Mouse (Mus musculus) midbrain, embryonic 12.5 days (tissue): ENCODE measurements around the gene Gm16253. TPM values are rescaled to one million over a fixed set of nuclear protein-coding genes. Genes with fewer than 3 reads are reported as not detected.

Experiments
- ATAC-seq: fragments of 200-750 bp; cut with Nextera tagmentation; 2 replicates; pipeline ENCODE4 v1.8.0; 2017; ENCODE audit warnings: low read depth, moderate TSS enrichment, moderate library complexity; ENCODE audit not compliant: low FRiP score
- H3K27ac ChIP-seq: fragments of 300-500 bp; sonication (generic); replicated peaks from 2 replicates; pipeline ENCODE4 v1.5.1; 2016; ENCODE audit warnings: mild to moderate bottlenecking
- H3K27me3 ChIP-seq: fragments of 300-500 bp; sonication (generic); 2 replicates; pipeline ENCODE4 v1.6.1; 2016; ENCODE audit warnings: mild to moderate bottlenecking
- H3K36me3 ChIP-seq: fragments of 300-500 bp; sonication (generic); 2 replicates; pipeline ENCODE4 v1.6.1; 2016
- H3K4me1 ChIP-seq: fragments of 300-500 bp; sonication (generic); 2 replicates; pipeline ENCODE4 v1.6.1; 2016
- H3K4me2 ChIP-seq: fragments of 300-500 bp; sonication (generic); replicated peaks from 2 replicates; pipeline ENCODE4 v1.6.1; 2016; ENCODE audit warnings: mild to moderate bottlenecking, moderate library complexity
- H3K4me3 ChIP-seq: fragments of 300-500 bp; sonication (generic); 2 replicates; pipeline ENCODE4 v1.5.1; 2016; ENCODE audit warnings: mild to moderate bottlenecking
- H3K9ac ChIP-seq: fragments of 300-500 bp; sonication (generic); replicated peaks from 2 replicates; pipeline ENCODE4 v1.6.1; 2016; ENCODE audit warnings: mild to moderate bottlenecking, moderate library complexity
- H3K9me3 ChIP-seq: fragments of 300-500 bp; sonication (generic); 2 replicates; pipeline ENCODE4 v1.6.1; 2016; ENCODE audit warnings: mild to moderate bottlenecking
- WGBS: fragments of 180-500 bp; shearing (Covaris S2); methylation state at CpG from one replicate; pipeline ENCODE4 v1.1.7; 2016; 5-methylcytosine and 5-hydroxymethylcytosine counted together
- polyA plus RNA-seq: library from polyadenylated mRNA; unstranded; fragments of >200 nt; fragmentation: Nextera tagmentation; extraction: Ambion mirVana; gene quantifications from 2 replicates; pipeline ENCODE4 v1.2.1, GENCODE M21; 2016

Gm16253 gene
- polyA plus RNA-seq, 1 experiment from 2014 or later: 2.0 TPM

DNA sequence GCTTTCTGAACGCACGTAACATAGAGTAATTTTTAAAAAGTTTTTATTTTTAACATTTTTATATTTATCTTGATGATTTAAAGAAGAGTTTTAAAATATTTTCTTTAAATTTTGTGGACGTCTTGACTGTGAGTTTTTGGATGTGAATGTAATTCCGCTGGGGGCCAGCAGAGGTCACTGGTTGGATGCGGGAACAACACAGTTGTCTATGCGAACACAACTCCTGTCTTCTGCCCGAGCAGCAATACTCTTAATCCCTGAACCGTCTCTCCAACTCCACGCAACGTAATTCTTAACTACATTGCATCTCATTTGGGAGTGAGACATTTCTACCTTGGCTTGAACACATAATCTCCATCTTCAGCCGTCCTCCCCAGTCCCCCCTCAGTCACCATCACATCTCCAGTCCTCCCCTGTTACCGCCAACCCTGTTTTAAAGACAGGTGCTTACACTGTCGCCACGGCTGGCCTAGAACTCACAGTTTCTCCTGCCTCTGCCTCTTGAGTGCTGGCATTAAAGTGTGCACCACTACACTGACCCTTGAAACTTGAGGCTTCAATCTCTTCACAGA is 29.3 kb upstream of the Gm16253 start:
- H3K27ac ChIP-seq: no peak overlapping the region
- peak overlapping the region; percentile 35; the same call in 1 of the 2 replicates for H3K4me2 ChIP-seq
- H3K4me1 ChIP-seq: peaks cover 8% of the 10 kb centered on the region
- H3K4me3 ChIP-seq: no peak overlapping the region
- no peaks in the 10 kb centered on the region for H3K9me3 ChIP-seq
- no peak for ATAC-seq
- peaks cover 17% of the 10 kb centered on the region for H3K27me3 ChIP-seq
- H3K9ac ChIP-seq: no peak overlapping the region
- WGBS: 8% methylated on average over 14 of the region's 14 CpGs
- no peaks in the 10 kb centered on the region for H3K36me3 ChIP-seq

DNA sequence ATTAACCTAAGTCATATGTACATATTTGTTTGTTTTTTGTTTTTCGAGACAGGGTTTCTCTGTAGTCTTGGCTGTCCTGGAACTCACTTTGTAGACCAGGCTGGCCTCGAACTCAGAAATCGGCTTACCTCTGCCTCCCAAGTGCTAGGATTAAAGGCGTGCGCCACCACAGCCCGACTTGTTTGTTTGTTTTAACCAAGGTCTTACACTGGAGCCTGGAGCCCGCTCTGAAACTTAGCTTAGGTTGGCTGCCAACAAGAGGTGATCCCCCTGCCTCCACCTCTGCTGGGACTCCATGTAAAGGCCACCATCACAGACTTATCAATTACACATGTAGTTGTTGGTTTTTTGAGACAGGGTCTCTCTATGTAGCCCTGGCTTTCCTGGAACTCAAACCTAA is 28.0 kb upstream of the Gm16253 start:
- no peak for ATAC-seq
- Histone ChIP-seq H3K27ac (no peak overlapping the region), H3K36me3 (no peaks in the 10 kb centered on the region), H3K4me1 (peaks cover 8% of the 10 kb centered on the region), H3K9ac (no peak overlapping the region), H3K27me3 (peaks cover 11% of the 10 kb centered on the region; the same call in 1 of the 2 replicates), H3K9me3 (no peaks in the 10 kb centered on the region), H3K4me3 (no peak overlapping the region), H3K4me2 (no peak overlapping the region)
- 81% methylated on average over 7 of the region's 7 CpGs for WGBS

DNA sequence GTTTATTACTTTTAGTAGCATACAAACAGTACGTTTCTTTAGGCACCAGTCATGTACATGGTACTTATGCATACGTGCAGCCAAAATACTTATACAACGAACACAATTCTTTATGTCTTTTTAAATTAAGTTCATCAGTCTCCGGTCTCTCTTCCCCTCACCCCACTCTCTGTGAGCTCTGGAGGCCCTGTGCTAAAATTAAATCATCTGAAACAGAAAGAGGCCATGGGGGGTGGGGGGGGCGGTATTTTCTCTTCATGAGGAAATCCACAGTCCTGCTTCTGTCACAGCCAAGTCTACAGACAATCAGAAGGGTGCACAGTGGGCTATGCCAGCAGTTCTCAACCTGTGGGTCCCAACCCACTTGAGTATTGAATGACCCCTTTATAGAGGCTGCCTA is 27.4 kb upstream of the Gm16253 start:
- WGBS: 83% methylated on average over 5 of the region's 5 CpGs
- Histone ChIP-seq H3K27me3 (peaks cover 11% of the 10 kb centered on the region; the same call in 1 of the 2 replicates), H3K36me3 (no peaks in the 10 kb centered on the region), H3K4me3 (no peak overlapping the region), H3K9ac (no peak overlapping the region), H3K4me1 (peaks cover 8% of the 10 kb centered on the region), H3K9me3 (no peaks in the 10 kb centered on the region), H3K27ac (no peak overlapping the region), H3K4me2 (no peak overlapping the region)
- ATAC-seq: no peak

DNA sequence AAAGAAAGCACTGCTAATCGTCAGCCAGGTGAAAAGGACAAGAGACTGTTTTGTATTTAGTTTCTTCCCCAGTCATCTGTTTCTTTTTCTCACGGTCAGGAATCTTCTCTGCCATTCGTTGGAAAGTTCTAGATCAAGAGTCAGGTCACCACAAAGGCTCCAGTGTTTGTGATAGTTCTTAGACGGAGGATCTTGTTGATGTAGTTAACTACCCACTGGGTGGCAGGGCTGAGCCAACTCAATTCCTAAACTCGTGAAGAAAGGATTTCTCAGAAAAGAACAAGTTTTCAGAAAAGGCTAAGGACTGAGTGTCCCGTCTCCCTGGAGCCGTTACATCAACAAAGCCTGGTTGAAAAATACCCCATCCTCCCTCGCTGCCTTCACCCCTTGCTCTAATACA is 25.6 kb upstream of the Gm16253 start:
- Histone ChIP-seq H3K4me2 (no peak overlapping the region), H3K27ac (no peak overlapping the region), H3K4me3 (no peak overlapping the region), H3K4me1 (peaks cover 18% of the 10 kb centered on the region), H3K9me3 (no peaks in the 10 kb centered on the region), H3K9ac (no peak overlapping the region), H3K36me3 (no peaks in the 10 kb centered on the region), H3K27me3 (peaks cover 8% of the 10 kb centered on the region; the same call in 1 of the 2 replicates)
- ATAC-seq: no peak
- 22% methylated on average over 8 of the region's 8 CpGs for WGBS

DNA sequence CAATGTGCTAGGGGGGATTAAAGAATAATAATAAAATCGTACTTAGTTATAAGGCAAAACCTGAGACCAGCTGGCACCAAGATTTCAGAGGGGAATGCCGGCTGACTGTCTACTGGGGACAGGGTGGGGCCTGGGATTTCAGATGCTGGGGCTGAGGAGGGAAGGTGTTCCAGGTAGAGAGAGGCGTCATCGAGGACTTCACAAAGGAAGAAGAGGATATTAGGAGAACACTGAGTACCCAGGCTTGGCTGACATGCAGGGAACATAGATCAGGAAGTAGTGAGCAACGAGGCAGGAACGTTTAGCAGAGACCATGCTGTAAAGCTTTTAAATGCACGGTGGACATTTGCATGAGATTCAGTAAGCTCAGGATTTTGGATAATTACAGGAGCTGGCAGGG is 24.9 kb upstream of the Gm16253 start:
- Histone ChIP-seq H3K9me3 (no peaks in the 10 kb centered on the region), H3K4me2 (no peak overlapping the region), H3K36me3 (no peaks in the 10 kb centered on the region), H3K27me3 (peaks cover 5% of the 10 kb centered on the region; the same call in 1 of the 2 replicates), H3K27ac (no peak overlapping the region), H3K4me1 (peaks cover 24% of the 10 kb centered on the region), H3K9ac (no peak overlapping the region), H3K4me3 (no peak overlapping the region)
- no peak for ATAC-seq
- 81% methylated on average over 7 of the region's 7 CpGs for WGBS

DNA sequence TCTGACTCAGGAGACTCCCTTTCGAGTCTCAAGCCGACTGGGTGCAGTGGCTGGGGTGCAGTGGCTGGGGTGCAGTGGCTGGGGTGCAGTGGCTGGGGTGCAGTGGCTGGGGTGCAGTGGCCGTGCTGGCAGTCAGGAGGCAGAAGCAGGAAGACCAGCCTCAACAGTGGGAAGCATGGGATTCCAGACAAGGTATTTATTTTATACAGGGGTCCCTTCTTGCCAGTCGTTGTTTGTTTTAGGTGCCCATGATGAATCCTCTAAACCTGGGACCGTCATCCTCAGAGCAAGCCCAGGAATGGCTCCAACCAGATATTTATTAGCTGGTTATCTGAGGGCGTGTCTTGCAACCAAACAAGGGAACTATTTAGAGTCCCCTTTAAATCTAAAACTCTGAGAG is 23.2 kb upstream of the Gm16253 start:
- 84% methylated on average over 6 of the region's 6 CpGs for WGBS
- peaks cover 5% of the 10 kb centered on the region; the same call in 1 of the 2 replicates for H3K27me3 ChIP-seq
- ATAC-seq: no peak
- peaks cover 27% of the 10 kb centered on the region for H3K4me1 ChIP-seq
- H3K36me3 ChIP-seq: no peaks in the 10 kb centered on the region
- no peak overlapping the region for H3K27ac ChIP-seq
- no peak overlapping the region for H3K4me2 ChIP-seq
- H3K4me3 ChIP-seq: no peak overlapping the region
- H3K9ac ChIP-seq: no peak overlapping the region
- H3K9me3 ChIP-seq: no peaks in the 10 kb centered on the region

DNA sequence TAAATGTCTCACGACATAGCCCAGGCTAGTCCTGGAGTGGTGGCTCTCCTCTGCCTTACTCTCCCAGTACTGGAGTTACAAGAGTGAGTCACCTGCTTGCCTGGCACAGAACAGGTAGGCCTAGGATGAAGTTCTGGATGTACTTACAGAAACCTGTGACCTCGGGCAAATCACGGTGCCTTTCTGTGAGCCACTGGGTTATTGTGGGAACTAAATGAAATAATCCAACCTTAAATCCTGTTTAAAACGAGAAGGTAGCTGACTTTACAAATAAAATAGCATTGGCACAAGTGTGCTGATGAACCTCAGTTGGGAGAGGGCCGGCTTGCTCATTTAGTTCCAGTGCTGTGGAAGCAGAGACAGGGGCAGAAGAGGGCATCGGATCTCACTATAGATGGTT is 22.5 kb upstream of the Gm16253 start:
- peaks cover 34% of the 10 kb centered on the region for H3K4me1 ChIP-seq
- H3K27ac ChIP-seq: no peak overlapping the region
- 0 out of 2 replicates have a peak, but pooled peaks cover under 1% of the 10 kb centered on the region for H3K36me3 ChIP-seq
- peaks cover 5% of the 10 kb centered on the region; the same call in 1 of the 2 replicates for H3K27me3 ChIP-seq
- no peak overlapping the region for H3K4me3 ChIP-seq
- WGBS: 83% methylated on average over 6 of the region's 6 CpGs
- no peak overlapping the region for H3K9ac ChIP-seq
- no peaks in the 10 kb centered on the region for H3K9me3 ChIP-seq
- no peak for ATAC-seq
- no peak overlapping the region for H3K4me2 ChIP-seq

DNA sequence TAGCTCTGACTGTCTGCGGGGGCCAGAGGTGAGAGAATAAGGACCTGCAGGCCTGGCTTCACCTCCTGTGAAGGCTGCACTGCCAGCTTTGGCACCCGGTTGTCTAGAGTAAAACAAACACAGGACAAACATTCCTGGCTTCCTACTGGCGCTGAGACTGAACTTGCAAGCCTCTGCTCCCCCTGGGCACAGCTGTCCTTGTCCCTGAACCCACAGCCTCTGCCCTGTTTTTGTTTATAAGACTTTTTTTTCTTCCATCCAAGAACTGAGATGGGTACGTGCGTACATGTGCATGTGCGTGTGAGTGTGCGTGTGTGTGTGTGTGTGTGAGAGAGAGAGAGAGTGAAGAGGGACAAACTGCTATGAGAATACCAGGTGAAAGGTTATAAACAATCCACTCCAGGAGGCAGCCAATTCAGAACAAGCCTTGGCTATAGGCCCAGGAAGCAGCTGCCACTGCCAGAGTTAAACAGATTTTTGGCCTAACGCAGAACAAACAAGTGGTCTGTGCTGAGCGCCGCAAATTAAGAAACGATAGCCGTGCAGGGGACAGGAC is 21.7 kb upstream of the Gm16253 start:
- no peak for ATAC-seq
- peaks cover 5% of the 10 kb centered on the region; the same call in 1 of the 2 replicates for H3K27me3 ChIP-seq
- H3K9me3 ChIP-seq: no peaks in the 10 kb centered on the region
- peak overlapping the region; percentile 58 for H3K27ac ChIP-seq
- 0 out of 2 replicates have a peak overlapping the region, but pooled peaks have one; percentile 15 for H3K9ac ChIP-seq
- peaks cover 9% of the 10 kb centered on the region for H3K36me3 ChIP-seq
- WGBS: 52% methylated on average over 12 of the region's 12 CpGs
- H3K4me1 ChIP-seq: peaks cover 42% of the 10 kb centered on the region
- no peak overlapping the region for H3K4me2 ChIP-seq
- no peak overlapping the region for H3K4me3 ChIP-seq

DNA sequence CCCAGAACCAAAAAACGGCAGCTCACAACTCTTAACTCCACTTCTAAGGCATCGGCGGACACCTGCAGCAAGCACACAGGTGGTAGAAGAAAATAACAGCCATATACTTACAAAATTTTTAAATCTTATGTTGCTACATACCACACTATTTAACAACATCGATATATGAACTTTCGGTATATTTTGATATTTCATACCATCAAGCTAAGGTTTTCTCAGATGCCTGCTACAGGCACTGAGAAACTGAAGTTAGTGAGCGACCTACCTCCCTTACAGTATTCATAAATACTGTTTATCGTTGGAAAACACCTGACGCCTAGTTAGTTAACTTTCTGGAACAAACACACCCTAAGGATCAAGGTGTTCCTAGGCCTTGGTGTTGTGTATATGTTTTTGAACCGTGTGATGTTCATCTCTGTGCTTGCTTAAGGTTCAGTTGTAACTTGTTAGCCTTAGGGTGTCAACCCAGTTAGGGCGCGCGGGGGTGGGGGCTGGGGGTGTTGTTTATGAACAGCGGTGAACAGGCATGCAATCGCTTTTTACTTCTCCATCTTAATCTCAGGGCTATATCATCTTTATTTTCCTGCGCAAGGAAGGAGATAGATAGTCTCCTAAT is 20.7 kb upstream of the Gm16253 start:
- no peak for ATAC-seq
- H3K27ac ChIP-seq: no peak overlapping the region
- no peaks in the 10 kb centered on the region for H3K9me3 ChIP-seq
- H3K27me3 ChIP-seq: no peaks in the 10 kb centered on the region
- peaks cover 19% of the 10 kb centered on the region for H3K36me3 ChIP-seq
- H3K4me1 ChIP-seq: peaks cover 52% of the 10 kb centered on the region
- H3K4me3 ChIP-seq: no peak overlapping the region
- H3K9ac ChIP-seq: no peak overlapping the region
- H3K4me2 ChIP-seq: peak overlapping the region; percentile 83; the same call in 1 of the 2 replicates
- 86% methylated on average over 15 of the region's 15 CpGs for WGBS

DNA sequence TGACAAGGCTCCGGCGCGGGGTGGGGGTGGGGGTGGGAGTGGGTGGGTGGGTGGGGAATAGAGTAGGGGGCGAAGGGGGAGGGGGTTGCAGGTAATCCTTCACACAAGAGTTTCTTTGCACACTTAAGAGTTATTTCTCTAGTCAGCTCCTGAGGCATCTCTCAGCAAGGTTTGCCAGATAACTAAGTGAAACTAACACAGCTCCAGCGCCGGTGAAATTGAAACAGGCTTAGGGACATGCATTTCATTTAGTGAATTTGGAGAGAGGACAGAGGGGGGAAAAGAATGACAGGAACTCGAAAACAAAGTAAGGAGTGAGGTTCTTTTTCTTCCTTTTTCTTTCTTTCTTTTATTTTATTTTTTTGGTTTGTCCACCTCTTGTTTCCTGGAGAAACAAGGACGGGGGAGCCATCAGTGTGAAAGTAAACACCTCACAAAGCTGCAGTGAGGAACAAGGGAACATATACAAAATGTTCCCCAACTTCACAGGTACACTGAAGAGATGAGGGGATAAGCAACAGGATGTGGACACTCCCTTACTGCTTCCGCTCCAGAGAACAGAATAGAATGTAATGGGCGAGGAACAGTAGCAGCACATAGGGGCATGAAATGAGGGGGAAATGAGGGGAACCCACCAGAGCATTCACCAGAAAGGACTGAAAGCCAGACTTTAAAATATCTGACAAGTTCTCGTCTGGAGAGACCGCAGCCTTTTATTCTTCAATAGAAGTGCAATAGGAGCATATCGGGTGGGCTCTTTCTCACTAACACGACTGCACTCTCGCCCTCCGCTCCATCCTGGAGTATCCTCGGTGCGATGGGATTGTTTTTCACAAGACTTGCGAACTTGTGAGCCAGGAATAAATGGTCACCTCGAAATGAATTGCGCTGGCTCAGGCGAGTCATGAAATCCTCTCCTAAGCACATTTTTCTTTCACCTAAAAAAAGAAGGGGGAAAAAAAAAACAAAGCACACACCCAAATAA is 19.8 kb upstream of the Gm16253 start:
- Histone ChIP-seq H3K36me3 (peaks cover 23% of the 10 kb centered on the region), H3K4me2 (peak overlapping the region; percentile 83), H3K4me3 (peak overlapping the region; percentile 75), H3K27ac (peak overlapping the region; percentile 62), H3K9me3 (no peaks in the 10 kb centered on the region), H3K9ac (peak overlapping the region; percentile 57), H3K4me1 (peaks cover 51% of the 10 kb centered on the region), H3K27me3 (no peaks in the 10 kb centered on the region)
- ATAC-seq: no peak
- 14% methylated on average over 22 of the region's 22 CpGs for WGBS

DNA sequence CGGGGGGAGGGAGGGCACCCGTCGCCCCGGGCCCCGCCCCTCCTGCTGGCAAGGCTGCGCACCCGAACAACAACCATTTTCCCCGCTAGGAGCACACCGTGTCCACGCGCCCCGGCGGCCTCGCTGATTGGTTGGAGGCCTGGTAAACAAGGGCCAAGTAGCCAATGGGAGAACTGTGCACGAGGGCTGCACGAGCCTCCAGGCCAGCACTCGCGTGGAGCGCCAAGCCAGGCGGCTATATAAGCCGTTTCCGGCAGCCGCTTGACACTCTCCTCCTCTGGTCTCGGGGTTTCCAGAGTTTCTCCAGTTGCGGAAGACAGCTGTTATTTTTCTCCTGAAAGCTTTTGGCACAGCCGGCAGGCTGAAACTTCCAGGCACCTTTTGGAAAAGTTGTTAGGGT is 19.1 kb upstream of the Gm16253 start, which contains the start of gene Txnip:
Gene Txnip, plus strand, starts transcription at position 264 of the 400 bp plus-strand sequence.
- peak within 1 kb of the TSS; percentile 62 for H3K27ac ChIP-seq
- peak within 1 kb of the TSS; percentile 80 for H3K9ac ChIP-seq
- H3K9me3 ChIP-seq: no peaks in the 10 kb centered on the region
- H3K27me3 ChIP-seq: no peaks in the 10 kb centered on the region
- peaks cover 23% of the 10 kb centered on the region for H3K36me3 ChIP-seq
- H3K4me1 ChIP-seq: peaks cover 51% of the 10 kb centered on the region
- ATAC-seq: peak; percentile 100
- H3K4me3 ChIP-seq: peak within 1 kb of the TSS; percentile 75
- H3K4me2 ChIP-seq: peak within 1 kb of the TSS; percentile 83
- under 1% methylated on average over 26 of the region's 26 CpGs for WGBS
